Mouse (Mus musculus): ENCODE measurements at regions not wholly inside any gene's neighbourhood (a gene's known extent, or its start where the extent isn't known, plus 50 kb on each side); places are given as distances from the start of the nearest gene placed in this dataset.

GRCm38 (mm10) chr1:120882959-120883549, 280.8 kb downstream of the En1 start:
- no peak for ATAC-seq (ENCODE audit: poor library complexity, severe bottlenecking)

- no peak for ATAC-seq (ENCODE audit: poor library complexity, severe bottlenecking)
Measured at GRCm38 (mm10) chr1:120883632-120884031, 281.4 kb downstream of the En1 start.

GRCm38 (mm10) chr1:120910801-120911200, 308.6 kb downstream of the En1 start:
- no peak for ATAC-seq (ENCODE audit: poor library complexity, severe bottlenecking)

- ATAC-seq (ENCODE audit: poor library complexity, severe bottlenecking), result no peak
Measured at GRCm38 (mm10) chr1:120911962-120912670, 309.9 kb downstream of the En1 start.

GRCm38 (mm10) chr1:120921540-120921939, 319.3 kb downstream of the En1 start:
- ATAC-seq (ENCODE audit: poor library complexity, severe bottlenecking), result no peak

GRCm38 (mm10) chr1:120925271-120925670, 323.1 kb downstream of the En1 start:
- no peak for ATAC-seq (ENCODE audit: poor library complexity, severe bottlenecking)

- ATAC-seq (ENCODE audit: poor library complexity, severe bottlenecking), result no peak
Measured at GRCm38 (mm10) chr1:120930141-120930540, 327.9 kb downstream of the En1 start.

GRCm38 (mm10) chr1:120935321-120935720, 333.1 kb downstream of the En1 start:
- ATAC-seq (ENCODE audit: poor library complexity, severe bottlenecking), result no peak

GRCm38 (mm10) chr1:120943711-120944110, 341.5 kb downstream of the En1 start:
- no peak for ATAC-seq (ENCODE audit: poor library complexity, severe bottlenecking)

GRCm38 (mm10) chr1:120946349-120946748, 344.1 kb downstream of the En1 start:
- no peak for ATAC-seq (ENCODE audit: poor library complexity, severe bottlenecking)

- no peak for ATAC-seq (ENCODE audit: poor library complexity, severe bottlenecking)
Measured at GRCm38 (mm10) chr1:120961235-120961634, 359.0 kb downstream of the En1 start.

GRCm38 (mm10) chr1:120961984-120962383, 359.8 kb downstream of the En1 start:
- ATAC-seq (ENCODE audit: poor library complexity, severe bottlenecking), result no peak

GRCm38 (mm10) chr1:120963477-120964178, 361.4 kb downstream of the En1 start:
- ATAC-seq (ENCODE audit: poor library complexity, severe bottlenecking), result no peak

GRCm38 (mm10) chr1:120964179-120964517, 361.9 kb downstream of the En1 start:
- ATAC-seq (ENCODE audit: poor library complexity, severe bottlenecking), result no peak

GRCm38 (mm10) chr1:120966132-120966531, 363.9 kb downstream of the En1 start:
- ATAC-seq (ENCODE audit: poor library complexity, severe bottlenecking), result no peak

- ATAC-seq (ENCODE audit: poor library complexity, severe bottlenecking), result no peak
Measured at GRCm38 (mm10) chr1:120974661-120975060, 357.7 kb downstream of the Insig2 start.

GRCm38 (mm10) chr1:121004535-121004934, 327.9 kb downstream of the Insig2 start:
- no peak for ATAC-seq (ENCODE audit: poor library complexity, severe bottlenecking)

- no peak for ATAC-seq (ENCODE audit: poor library complexity, severe bottlenecking)
Measured at GRCm38 (mm10) chr1:121005198-121005597, 327.2 kb downstream of the Insig2 start.

GRCm38 (mm10) chr1:121012126-121012525, 320.3 kb downstream of the Insig2 start:
- no peak for ATAC-seq (ENCODE audit: poor library complexity, severe bottlenecking)

- ATAC-seq (ENCODE audit: poor library complexity, severe bottlenecking), result no peak
Measured at GRCm38 (mm10) chr1:121013839-121014503, 318.4 kb downstream of the Insig2 start.

- no peak for ATAC-seq (ENCODE audit: poor library complexity, severe bottlenecking)
Measured at GRCm38 (mm10) chr1:121029375-121029774, 303.0 kb downstream of the Insig2 start.

All from megakaryocyte, adult 5-6 weeks (primary cell).